Mouse (Mus musculus) right cerebral cortex, postnatal 14 days (tissue): ENCODE measurements around the gene Tpbg.
A peak's percentile ranks its signal among the peaks of the same experiment; 100 is the strongest.
"Not testable (repeated sequence)": the region's sequence is repeated elsewhere in the genome, so short reads cannot be mapped to it uniquely, and the experiment has no call there.

Source experiments
- DNase-seq: peaks from one replicate; pipeline ENCODE4 v3.0.0; 2022

The Tpbg gene

DNA sequence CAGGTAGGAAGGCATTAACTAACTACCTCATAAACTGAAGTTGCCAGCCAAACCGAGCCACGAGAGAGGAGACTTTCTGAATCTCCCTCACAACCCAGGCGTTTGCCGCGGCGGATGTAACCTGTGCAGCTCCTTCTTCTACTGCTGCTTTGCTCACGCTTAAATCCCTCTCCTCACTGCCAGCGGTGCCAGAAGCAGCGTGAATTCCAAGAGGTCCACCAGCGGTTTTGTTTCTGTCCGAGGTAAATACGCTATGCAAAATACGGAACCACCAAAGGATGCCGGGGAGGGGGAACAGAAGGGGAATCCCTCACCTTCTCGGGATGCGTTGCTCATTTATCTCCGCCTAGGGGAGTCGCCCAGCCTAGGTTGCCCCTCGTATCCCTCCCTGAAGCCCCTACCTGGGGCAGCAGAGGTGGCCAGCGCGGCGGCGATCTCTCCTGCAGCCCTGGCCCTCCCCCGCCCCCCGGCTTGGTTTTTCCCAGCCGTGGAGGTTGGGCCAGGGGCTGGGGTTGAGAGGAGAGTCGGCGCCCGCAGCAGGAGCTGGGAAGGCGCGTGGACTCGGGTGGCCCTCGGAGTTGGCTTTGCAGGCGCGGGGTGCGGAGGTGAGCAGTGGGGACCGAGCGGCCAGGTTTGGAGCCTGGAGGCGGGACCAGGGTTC is at the start of gene Tpbg:
Gene Tpbg (plus strand): TSS at position 30 of the 661 bp plus-strand sequence.
- peak; percentile 49 for DNase-seq

DNA sequence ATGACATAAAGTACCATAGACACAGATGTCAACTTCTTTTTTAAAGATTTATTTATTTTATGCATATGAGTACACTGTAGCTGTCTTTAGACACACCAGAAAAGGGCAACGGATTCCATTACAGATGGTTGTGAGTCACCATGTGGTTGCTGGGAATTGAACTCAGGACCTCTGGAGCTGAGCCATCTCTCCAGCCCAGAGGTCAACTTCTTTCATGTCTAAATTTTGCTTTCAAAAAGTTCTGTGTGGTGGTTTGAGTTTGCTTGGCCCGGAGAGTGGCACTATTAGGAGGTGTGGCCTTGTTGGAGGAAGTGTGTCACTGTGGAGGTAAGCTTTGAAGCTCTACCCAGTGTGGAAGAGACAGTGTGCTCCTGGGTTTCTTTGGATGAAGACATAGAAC is 40.2 kb upstream of the Tpbg start:
- DNase-seq, result not testable (repeated sequence)

- no peak for DNase-seq
These were observed 39.6 kb upstream of the Tpbg start for GRCm38 (mm10) chr9:85802563-85802962.

DNA sequence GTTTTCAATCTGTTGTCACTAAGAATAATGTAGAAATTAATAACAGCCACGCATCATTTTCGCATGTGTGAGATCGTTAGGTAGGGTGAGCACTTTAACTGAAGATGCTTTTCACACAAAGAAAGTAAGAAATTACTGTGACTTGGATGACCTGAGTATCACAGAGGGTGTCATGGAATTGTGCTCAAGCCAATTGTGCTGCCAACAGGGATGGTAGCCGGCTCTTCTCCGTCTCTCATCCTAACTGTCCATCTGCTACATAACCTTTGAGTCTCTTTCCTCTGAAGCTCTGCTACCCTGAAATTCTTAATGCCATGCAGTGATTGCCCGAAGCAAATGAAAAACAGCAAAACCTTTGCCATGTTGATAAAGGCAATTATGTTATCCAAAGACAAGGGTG is 35.8 kb upstream of the Tpbg start:
- no peak for DNase-seq

- DNase-seq, result no peak
These were observed 32.9 kb upstream of the Tpbg start for GRCm38 (mm10) chr9:85809246-85809645.

- no peak for DNase-seq
These were observed 21.4 kb upstream of the Tpbg start for GRCm38 (mm10) chr9:85820829-85821228.

DNA sequence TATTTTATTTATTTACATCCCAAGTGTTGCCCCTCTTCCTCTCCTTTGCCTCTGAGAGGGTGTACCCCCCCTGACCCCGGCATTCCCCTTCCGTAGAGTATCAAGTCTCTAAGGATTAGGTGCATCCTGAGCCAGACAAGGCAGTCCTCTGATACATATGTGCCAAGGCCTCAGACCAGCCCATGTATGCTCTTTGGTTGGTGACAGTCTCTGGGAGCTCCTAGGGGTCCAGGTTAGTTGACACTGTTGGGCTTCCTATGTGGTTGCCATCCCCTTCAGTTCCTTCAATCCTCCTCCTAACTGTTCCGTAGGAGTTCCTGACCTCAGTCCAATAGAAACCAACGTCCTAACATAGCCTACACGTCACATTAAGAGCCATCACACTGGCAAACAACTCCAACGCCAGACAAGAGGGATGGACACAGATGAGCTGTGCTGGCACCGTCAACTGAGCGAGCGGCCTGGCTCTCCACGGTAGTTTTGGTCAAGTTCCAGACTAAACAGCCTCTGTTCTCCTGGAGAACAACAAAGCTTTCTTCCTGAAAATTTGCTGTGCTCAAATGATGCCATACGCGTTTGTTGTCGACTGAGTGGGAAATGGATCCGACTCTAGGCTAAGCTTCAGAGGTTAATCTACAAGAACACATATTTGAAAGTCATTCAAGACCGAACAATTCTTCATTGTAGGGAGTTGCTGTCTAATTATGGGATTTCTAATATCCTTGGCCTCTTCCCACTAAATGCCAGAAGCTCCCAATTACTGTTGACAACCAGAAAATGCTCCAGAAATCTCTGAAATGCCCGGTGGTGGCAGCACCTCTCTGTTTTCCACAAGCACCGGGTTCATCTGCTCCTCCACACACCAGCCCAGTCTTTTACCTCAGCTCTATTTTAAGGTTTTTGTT is 6.4 kb upstream of the Tpbg start:
- DNase-seq, result no peak

DNA sequence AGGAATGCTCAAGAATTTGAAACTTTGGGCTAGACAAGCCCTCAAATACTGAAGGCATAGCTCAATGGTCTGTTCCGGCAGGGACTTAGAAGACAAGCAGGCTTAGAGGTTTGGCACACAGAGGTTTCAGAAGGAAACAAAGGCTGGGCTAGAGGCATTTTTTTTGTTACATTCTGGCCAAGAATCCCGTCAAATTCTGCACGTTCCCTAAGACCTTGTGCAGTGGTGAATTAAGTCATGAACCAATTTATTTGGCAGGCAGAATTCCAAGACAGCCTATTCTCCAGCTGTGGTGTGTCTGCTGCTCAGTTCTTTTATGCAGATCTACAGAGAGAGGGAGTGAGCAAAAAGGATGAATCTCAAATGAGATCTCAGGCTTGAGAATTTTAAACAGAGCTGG is 2.6 kb upstream of the Tpbg start:
- no peak for DNase-seq

DNA sequence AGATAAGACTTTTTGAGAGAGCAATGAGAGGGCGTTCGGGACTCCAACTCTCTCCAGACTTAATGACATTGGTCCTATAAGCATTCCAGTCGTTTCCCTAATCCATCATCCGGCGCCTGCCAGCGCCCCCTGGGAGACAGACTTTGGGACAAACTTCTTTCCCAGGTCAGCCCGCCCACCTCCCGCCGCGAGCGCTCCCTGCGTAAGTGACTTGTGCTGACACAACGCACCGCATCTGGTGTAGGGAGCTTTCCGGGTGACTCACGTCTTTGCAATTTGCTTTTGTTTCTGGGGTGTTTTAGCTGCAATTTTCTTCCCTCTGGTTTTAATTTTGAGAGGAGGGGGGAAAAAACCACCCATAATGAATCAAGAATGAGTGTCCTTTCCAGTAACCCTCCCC is 289 bp upstream of the Tpbg start:
- DNase-seq, result peak; percentile 37

- peak; percentile 25 for DNase-seq
These were observed 1.1 kb downstream of the Tpbg start for GRCm38 (mm10) chr9:85843031-85843890.

DNA sequence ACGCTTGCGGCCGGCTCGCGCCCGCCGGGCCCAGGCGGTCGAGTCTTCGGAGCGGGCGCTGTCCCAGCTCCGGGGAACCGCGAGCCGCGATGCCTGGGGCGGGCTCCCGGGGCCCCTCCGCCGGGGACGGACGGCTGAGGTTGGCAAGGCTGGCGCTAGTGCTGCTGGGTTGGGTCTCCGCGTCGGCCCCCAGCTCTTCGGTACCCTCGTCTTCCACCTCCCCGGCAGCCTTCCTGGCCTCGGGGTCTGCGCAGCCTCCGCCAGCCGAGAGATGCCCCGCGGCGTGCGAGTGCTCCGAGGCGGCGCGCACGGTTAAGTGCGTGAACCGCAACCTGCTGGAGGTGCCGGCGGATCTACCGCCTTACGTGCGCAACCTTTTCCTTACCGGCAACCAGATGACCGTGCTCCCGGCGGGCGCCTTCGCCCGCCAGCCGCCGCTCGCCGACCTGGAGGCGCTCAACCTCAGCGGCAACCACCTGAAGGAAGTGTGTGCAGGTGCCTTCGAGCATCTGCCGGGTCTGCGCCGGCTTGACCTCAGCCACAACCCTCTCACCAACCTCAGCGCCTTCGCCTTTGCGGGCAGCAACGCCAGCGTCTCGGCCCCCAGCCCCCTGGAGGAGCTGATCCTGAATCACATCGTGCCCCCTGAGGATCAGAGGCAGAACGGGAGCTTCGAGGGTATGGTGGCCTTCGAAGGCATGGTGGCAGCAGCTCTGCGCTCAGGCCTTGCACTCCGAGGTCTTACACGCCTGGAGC is 1.9 kb downstream of the Tpbg start:
- peak; percentile 23 for DNase-seq

- no peak for DNase-seq
These were observed 2.4 kb downstream of the Tpbg start for GRCm38 (mm10) chr9:85844647-85844983.

- no peak for DNase-seq
These were observed 4.0 kb downstream of the Tpbg start for GRCm38 (mm10) chr9:85846186-85846585.

- DNase-seq, result no peak
These were observed 12.6 kb downstream of the Tpbg start for GRCm38 (mm10) chr9:85854780-85855179.

GRCm38 (mm10) chr9:85856511-85856910 is 14.3 kb downstream of the Tpbg start:
- no peak for DNase-seq

- DNase-seq, result no peak
These were observed 18.9 kb downstream of the Tpbg start for GRCm38 (mm10) chr9:85861065-85861464.

- peak; percentile 15 for DNase-seq
These were observed 20.4 kb downstream of the Tpbg start for GRCm38 (mm10) chr9:85862562-85862961.

- DNase-seq, result no peak
These were observed 30.7 kb downstream of the Tpbg start for GRCm38 (mm10) chr9:85872908-85873307.

GRCm38 (mm10) chr9:85893681-85894080 is 51.5 kb downstream of the Tpbg start:
- no peak for DNase-seq
